Mouse (Mus musculus) effector memory CD4-positive, alpha-beta T cell, adult 5 months (primary cell): ENCODE data around the gene Ubl3. TPM values are rescaled to one million over a fixed set of nuclear protein-coding genes. Genes with fewer than 3 reads are reported as not detected.

ENCODE experiments used
- polyA plus RNA-seq: library from polyadenylated mRNA; unstranded; fragments of 100-300 nt; shearing (Covaris generic); gene quantifications from one replicate; pipeline ENCODE4 v1.2.1, GENCODE M21; 2017

Gene Ubl3
- polyA plus RNA-seq, result 494 TPM

GRCm38 (mm10) chr5:148552187-148553071 is at the start of gene Ubl3:
Ubl3 (minus strand) TSS chr5:148552789.

Other genes starting within 250 kb of the Ubl3 start
- 52.8 TPM for gene Slc7a1, start 152.9 kb downstream of the Ubl3 start, polyA plus RNA-seq